In genomic region chr14:121093860-121094259, GRCm38 (mm10) we compare ENCODE assay signal across 18 mouse cellular contexts. TPM values are rescaled to one million over a fixed set of nuclear protein-coding genes. Genes with fewer than 3 reads are reported as not detected.
DNase-seq lines count a peak whose midpoint lies in the region; ATAC-seq and TF ChIP-seq lines count a peak whose summit lies in the region.
"Had no signal": no experiment of that assay in that cellular context is flagged by ENCODE, and none has a peak within 500 bp of the region (broad histone marks: within the 10 kb centered on the region; RNA-seq: fewer than 3 reads in every experiment).

No protein-coding gene starts in this region.

- peak; percentile 67 for DNase-seq in liver, adult 2 months (ENCODE audit: extremely low read depth, low read depth, low spot score)
- no peak for DNase-seq in liver
- no peak for DNase-seq in liver, embryonic 11.5 days (ENCODE audit: low spot score)
- DNase-seq in liver, embryonic 14.5 days (ENCODE audit: low read depth in 3 of 3, low spot score in 3 of 3) = no peak
- no peak for DNase-seq in gastrocnemius, adult 8-10 months (ENCODE audit: low spot score in 2 of 2)
- DNase-seq in hindbrain, postnatal 0 days (ENCODE audit: low spot score) = no peak
- no peak for DNase-seq in layer of hippocampus, adult 9-10 months (ENCODE audit: low spot score)
- DNase-seq: adrenal gland, adult 8-10 months; adrenal gland, postnatal 36 days; cerebellum, adult 2 months; cerebellum, postnatal 14 days; gastrocnemius, postnatal 10 days; heart, postnatal 36 days had no signal

- peak overlapping the region; percentile 54 for H3K27ac ChIP-seq in liver, adult 2 months (replicated peaks; ENCODE audit: insufficient read depth, low read depth, low read length)
- H3K27ac ChIP-seq in liver, embryonic 11.5 days (ENCODE audit: low read depth, low read length) = no peak overlapping the region
- H3K27ac ChIP-seq in liver, embryonic 14.5 days = no peak overlapping the region
- 0 out of 2 replicates have a peak overlapping the region, but pooled peaks have one; percentile 32 for H3K27ac ChIP-seq in olfactory bulb, adult 2 months (ENCODE audit: insufficient read depth, low read depth, low read length)
- no peak overlapping the region for H3K27ac ChIP-seq in hindbrain, postnatal 0 days
- H3K27ac ChIP-seq: embryonic facial prominence, embryonic 13.5 days; forebrain, embryonic 15.5 days; heart, embryonic 13.5 days; hindbrain, embryonic 15.5 days had no signal

- TF ChIP-seq POLR2A in liver, adult 2 months (IDR thresholded peaks at IDR 0.05; ENCODE audit: extremely low read depth, insufficient read depth, low read length) = no peak
- no peak for TF ChIP-seq POLR2A in olfactory bulb, adult 2 months (IDR thresholded peaks at IDR 0.05; ENCODE audit: insufficient read depth, low read depth, low read length)

- no peak overlapping the region for H3K4me3 ChIP-seq in liver, adult 2 months (ENCODE audit: insufficient read depth, low read depth, low read length)
- no peak overlapping the region for H3K4me3 ChIP-seq in liver, embryonic 11.5 days (ENCODE audit: low read depth, low read length)
- no peak overlapping the region for H3K4me3 ChIP-seq in liver, embryonic 14.5 days (ENCODE audit: insufficient read depth in 1 of 2, low read depth in 2 of 2, low read length in 2 of 2)
- no peak overlapping the region for H3K4me3 ChIP-seq in olfactory bulb, adult 2 months (ENCODE audit: insufficient read depth, low read depth, low read length)
- no peak overlapping the region for H3K4me3 ChIP-seq in hindbrain, postnatal 0 days (ENCODE audit: low read length)
- H3K4me3 ChIP-seq: embryonic facial prominence, embryonic 13.5 days; forebrain, embryonic 15.5 days; heart, embryonic 13.5 days; hindbrain, embryonic 15.5 days had no signal

- H3K4me1 ChIP-seq in liver, adult 2 months (ENCODE audit: control insufficient read depth, insufficient read depth, low read length) = peaks cover 14% of the 10 kb centered on the region
- no peaks in the 10 kb centered on the region; the same call in 1 of the 2 replicates for H3K4me1 ChIP-seq in liver, embryonic 11.5 days (replicated peaks; ENCODE audit: control insufficient read depth, insufficient read depth, low read length)
- H3K4me1 ChIP-seq in liver, embryonic 14.5 days (replicated peaks; ENCODE audit: control insufficient read depth in 2 of 2, insufficient read depth in 2 of 2, low read length in 1 of 2) = peaks cover 0 to 5% of the 10 kb centered on the region in 2 experiments; a peak in 2 of 4 replicates
- H3K4me1 ChIP-seq in olfactory bulb, adult 2 months (ENCODE audit: control insufficient read depth, insufficient read depth, low read length) = peaks cover 18% of the 10 kb centered on the region
- H3K4me1 ChIP-seq in hindbrain, postnatal 0 days (ENCODE audit: insufficient read depth, low read length) = peaks cover 2% of the 10 kb centered on the region; the same call in 1 of the 2 replicates
- H3K4me1 ChIP-seq: forebrain, embryonic 15.5 days had no signal

- peak; percentile 46; the same call in 1 of the 2 replicates for ATAC-seq in liver, embryonic 11.5 days (replicated peaks; ENCODE audit: low FRiP score)
- ATAC-seq in liver, embryonic 14.5 days (ENCODE audit: insufficient read depth) = peak; percentile 35; the same call in 1 of the 2 replicates
- ATAC-seq in hindbrain, postnatal 0 days = no peak; the same call in 1 of the 2 replicates
- ATAC-seq: forebrain, embryonic 15.5 days had no signal

- no peaks in the 10 kb centered on the region; the same call in 1 of the 2 replicates for H3K9me3 ChIP-seq in liver, embryonic 11.5 days (ENCODE audit: control insufficient read depth, low read length)
- H3K9me3 ChIP-seq in liver, embryonic 14.5 days (ENCODE audit: control insufficient read depth, low read length) = no peaks in the 10 kb centered on the region
- H3K9me3 ChIP-seq in hindbrain, postnatal 0 days (ENCODE audit: low read length) = no peaks in the 10 kb centered on the region
- H3K9me3 ChIP-seq: forebrain, embryonic 15.5 days; hindbrain, embryonic 15.5 days had no signal

- H3K36me3 ChIP-seq in liver, adult 2 months (ENCODE audit: control insufficient read depth, insufficient read depth, low read length) = no peaks in the 10 kb centered on the region
- peaks cover 11% of the 10 kb centered on the region for H3K36me3 ChIP-seq in liver, embryonic 11.5 days (ENCODE audit: control insufficient read depth, insufficient read depth, low read length)
- no peaks in the 10 kb centered on the region for H3K36me3 ChIP-seq in liver, embryonic 14.5 days (replicated peaks; ENCODE audit: control insufficient read depth, insufficient read depth, low read depth)
- no peaks in the 10 kb centered on the region for H3K36me3 ChIP-seq in hindbrain, postnatal 0 days (ENCODE audit: insufficient read depth, low read length)

- peaks cover 30% of the 10 kb centered on the region for H3K79me2 ChIP-seq in liver, adult 2 months (ENCODE audit: control insufficient read depth, insufficient read depth, low read length)

- no peaks in the 10 kb centered on the region for H3K27me3 ChIP-seq in liver, adult 2 months (ENCODE audit: control insufficient read depth, insufficient read depth, low read length)
- no peaks in the 10 kb centered on the region for H3K27me3 ChIP-seq in liver, embryonic 11.5 days (replicated peaks; ENCODE audit: control insufficient read depth, insufficient read depth, low read length)
- H3K27me3 ChIP-seq in liver, embryonic 14.5 days (ENCODE audit: control insufficient read depth, insufficient read depth, low read length) = no peaks in the 10 kb centered on the region
- no peaks in the 10 kb centered on the region for H3K27me3 ChIP-seq in hindbrain, postnatal 0 days (ENCODE audit: insufficient read depth, low read length)
- H3K27me3 ChIP-seq: embryonic facial prominence, embryonic 13.5 days; forebrain, embryonic 15.5 days; heart, embryonic 13.5 days; hindbrain, embryonic 15.5 days had no signal

- no peak for TF ChIP-seq CTCF in liver, adult 2 months (IDR thresholded peaks at IDR 0.05; ENCODE audit: low read depth, low read length)
- no peak for TF ChIP-seq CTCF in liver, embryonic 14.5 days (IDR thresholded peaks at IDR 0.05; ENCODE audit: low read depth)
- no peak for TF ChIP-seq CTCF in olfactory bulb, adult 2 months (IDR thresholded peaks at IDR 0.05; ENCODE audit: insufficient read depth, low read depth, low read length)
- TF ChIP-seq CTCF in hindbrain, postnatal 0 days (IDR thresholded peaks at IDR 0.05; ENCODE audit: low read depth) = no peak

- no peak for TF ChIP-seq EP300 in liver, embryonic 14.5 days (IDR thresholded peaks at IDR 0.05; ENCODE audit: low read depth)

- H3K9ac ChIP-seq in liver, adult 2 months (ENCODE audit: low read depth, low read length) = no peak overlapping the region
- H3K9ac ChIP-seq in liver, embryonic 11.5 days (ENCODE audit: low read depth, low read length) = no peak overlapping the region
- H3K9ac ChIP-seq in liver, embryonic 14.5 days (replicated peaks) = no peak overlapping the region
- H3K9ac ChIP-seq in hindbrain, postnatal 0 days (replicated peaks; ENCODE audit: low read length) = no peak overlapping the region
- H3K9ac ChIP-seq: embryonic facial prominence, embryonic 13.5 days; forebrain, embryonic 15.5 days; heart, embryonic 13.5 days; hindbrain, embryonic 15.5 days had no signal

- WGBS in liver, adult 2 months = 32% methylated on average over 6 of the region's 6 CpGs
- WGBS in liver, embryonic 11.5 days = 86% methylated on average over 6 of the region's 6 CpGs
- WGBS in liver, embryonic 14.5 days (ENCODE audit: insufficient replicate concordance) = 57% methylated on average over 6 of the region's 6 CpGs
- WGBS in olfactory bulb, adult 2 months = 68% methylated on average over 6 of the region's 6 CpGs
- 78% methylated on average over 6 of the region's 6 CpGs for WGBS in hindbrain, postnatal 0 days

- no peak overlapping the region for H3K4me2 ChIP-seq in liver, embryonic 11.5 days
- H3K4me2 ChIP-seq in liver, embryonic 14.5 days (ENCODE audit: low read depth) = no peak overlapping the region
- no peak overlapping the region for H3K4me2 ChIP-seq in hindbrain, postnatal 0 days (ENCODE audit: low read depth, low read length)
- H3K4me2 ChIP-seq: embryonic facial prominence, embryonic 13.5 days; forebrain, embryonic 15.5 days; heart, embryonic 13.5 days; hindbrain, embryonic 15.5 days had no signal

RNA-seq across cellular contexts. Expression of gene Farp1, which starts 58.9 kb away (rescaled TPM):
- 4.2 and 6.1 TPM in 2 replicates for total RNA-seq in liver, adult 2 months (2014; rRNA removed)
- 6.4 and 8.6 TPM in 2 replicates for polyA plus RNA-seq in liver, adult 2 months (2012; rRNA removed)
- 14.9 and 17.6 TPM in 2 replicates for polyA plus RNA-seq in liver, embryonic 11.5 days (2014; fragmentation: Nextera tagmentation; extraction: Ambion mirVana)
- polyA plus RNA-seq in liver, embryonic 14.5 days (2012; rRNA removed) = 3.7 and 4.3 TPM in 2 replicates
- 2.7 and 3.0 TPM in 2 replicates for polyA plus RNA-seq in liver, embryonic 14.5 days (2014; fragmentation: Nextera tagmentation; extraction: Ambion mirVana)
- not detected in 2 replicates for polyA plus RNA-seq in olfactory bulb, adult 2 months (2012; ENCODE audit: insufficient read depth, insufficient read length, low replicate concordance, missing spikeins)
- 1 to 10 TPM; 3.7 to 6.8 (median 4.1) TPM for total RNA-seq in gastrocnemius, adult 8-10 months (2022)
- total RNA-seq in hindbrain, postnatal 0 days (2014; rRNA removed) = 82.7 and 99.0 TPM in 2 replicates
- 27.2 and 31.7 TPM in 2 replicates for polyA plus RNA-seq in hindbrain, postnatal 0 days (2015; fragmentation: Nextera tagmentation; extraction: Ambion mirVana)

Comparison
In these comparisons a context has a peak if more than half of its experiments do, and no peak if none do; other contexts are left out.
1. H3K27ac ChIP-seq: peak in liver, adult 2 months (single experiment) and olfactory bulb, adult 2 months (single experiment); none in liver, embryonic 11.5 days (single experiment), liver, embryonic 14.5 days (single experiment) and hindbrain, postnatal 0 days (single experiment).